Mouse (Mus musculus) heart, embryonic 14.5 days (tissue): ENCODE results near the gene Hamp2. TPM values are rescaled to one million over a fixed set of nuclear protein-coding genes. Genes with fewer than 3 reads are reported as not detected.

Experiments
- ATAC-seq: fragments of 200-750 bp; cut with Nextera tagmentation; 2 replicates; pipeline ENCODE4 v1.8.0; 2017; ENCODE audit warnings: low read depth, moderate TSS enrichment; ENCODE audit not compliant: insufficient number of reproducible peaks, insufficient read depth, low FRiP score
- H3K27ac ChIP-seq, 2 experiments: fragments of 200-500 bp in 1 of 2; fragments of 300-500 bp in 1 of 2; sonication (generic) in 1 of 2; replicated peaks in 1 of 2; 2 replicates each; pipeline ENCODE4 v1.5.1; 2012 to 2014; ENCODE audit warnings: low read depth in 2 of 2, low read length in 2 of 2, control low read depth in 1 of 2, mild to moderate bottlenecking in 1 of 2, mixed read lengths in 1 of 2; ENCODE audit not compliant: control insufficient read depth in 1 of 2, insufficient read depth in 1 of 2
- H3K27me3 ChIP-seq: fragments of 300-500 bp; sonication (generic); 2 replicates; pipeline ENCODE4 v1.6.1; 2014; ENCODE audit warnings: mild to moderate bottlenecking, low read length, control low read depth; ENCODE audit not compliant: control insufficient read depth, insufficient read depth
- H3K36me3 ChIP-seq: fragments of 300-500 bp; sonication (generic); 2 replicates; pipeline ENCODE4 v1.6.1; 2014; ENCODE audit warnings: mild to moderate bottlenecking, control low read depth, low read length, mixed read lengths; ENCODE audit not compliant: control insufficient read depth, insufficient read depth
- H3K4me1 ChIP-seq, 2 experiments: fragments of 200-500 bp in 1 of 2; fragments of 300-500 bp in 1 of 2; sonication (generic) in 1 of 2; 2 replicates each; pipeline ENCODE4 v1.6.1; 2012 to 2014; ENCODE audit warnings: low read length in 2 of 2, control low read depth in 1 of 2, mixed read lengths in 1 of 2; ENCODE audit not compliant: control insufficient read depth in 2 of 2, insufficient read depth in 2 of 2
- H3K4me2 ChIP-seq: fragments of 300-500 bp; sonication (generic); 2 replicates; pipeline ENCODE4 v1.6.1; 2014; ENCODE audit warnings: mild to moderate bottlenecking, low read length
- H3K4me3 ChIP-seq, 2 experiments: fragments of 200-500 bp in 1 of 2; fragments of 300-500 bp in 1 of 2; sonication (generic) in 1 of 2; 2 replicates each; pipeline ENCODE4 v1.5.1; 2012 to 2014; ENCODE audit warnings: low read length in 2 of 2, mild to moderate bottlenecking in 2 of 2, control low read depth in 1 of 2, low read depth in 1 of 2, moderate library complexity in 1 of 2; ENCODE audit not compliant: control insufficient read depth in 1 of 2, insufficient read depth in 1 of 2
- H3K9ac ChIP-seq: fragments of 300-500 bp; sonication (generic); 2 replicates; pipeline ENCODE4 v1.6.1; 2014; ENCODE audit warnings: mild to moderate bottlenecking, low read length
- H3K9me3 ChIP-seq: fragments of 300-500 bp; sonication (generic); 2 replicates; pipeline ENCODE4 v1.6.1; 2016; ENCODE audit warnings: low read length, control low read depth; ENCODE audit not compliant: control insufficient read depth
- WGBS: fragments of 180-500 bp; shearing (Covaris S2); extraction: QIAGEN DNeasy Blood & Tissue Kit; methylation state at CpG from one replicate; pipeline ENCODE4 v1.1.7; 2014; 5-methylcytosine and 5-hydroxymethylcytosine counted together
- polyA plus RNA-seq: library from polyadenylated mRNA; unstranded; fragments of >200 nt; fragmentation: Nextera tagmentation; extraction: Ambion mirVana; gene quantifications from 2 replicates; pipeline ENCODE4 v1.2.1, GENCODE M21; 2014

Hamp2 gene
- polyA plus RNA-seq, 1 experiment from 2014 or later = not detected

DNA sequence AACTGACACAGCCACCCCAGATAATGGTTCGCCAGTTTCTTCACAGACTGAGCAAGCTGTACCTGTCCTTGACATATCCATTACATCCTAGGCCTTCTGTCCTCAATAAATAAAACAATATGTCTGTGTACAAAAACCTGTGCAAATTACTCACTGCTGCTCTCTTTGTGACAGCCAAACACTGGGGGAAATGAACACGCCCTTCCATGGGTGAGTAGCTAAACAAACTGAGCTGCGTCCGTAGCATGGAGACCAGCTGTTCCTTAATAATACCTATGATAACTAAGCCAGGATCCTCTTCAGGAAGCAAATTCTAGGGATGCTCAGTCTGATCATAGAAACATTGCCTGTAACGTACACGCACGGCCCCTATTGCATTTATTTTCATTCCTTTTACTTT, 35.7 kb downstream of the Hamp2 start:
- Histone ChIP-seq H3K4me1 (no peaks in the 10 kb centered on the region), H3K4me3 (no peak overlapping the region), H3K36me3 (no peaks in the 10 kb centered on the region), H3K4me2 (no peak overlapping the region), H3K9me3 (no peaks in the 10 kb centered on the region), H3K27me3 (no peaks in the 10 kb centered on the region), H3K9ac (no peak overlapping the region), H3K27ac (no peak overlapping the region)
- no peak for ATAC-seq
- WGBS = 79% methylated on average over 7 of the region's 7 CpGs

GRCm38 (mm10) chr7:30887568-30888188, 36.8 kb downstream of the Hamp2 start:
- no peak for ATAC-seq
- no peak overlapping the region for H3K9ac ChIP-seq
- no peak overlapping the region for H3K4me3 ChIP-seq
- no peak overlapping the region for H3K27ac ChIP-seq
- no peak overlapping the region for H3K4me2 ChIP-seq
- WGBS = 75% methylated on average over 14 of the region's 14 CpGs
- no peaks in the 10 kb centered on the region for H3K27me3 ChIP-seq
- H3K36me3 ChIP-seq = no peaks in the 10 kb centered on the region
- H3K4me1 ChIP-seq = no peaks in the 10 kb centered on the region
- H3K9me3 ChIP-seq = no peaks in the 10 kb centered on the region

DNA sequence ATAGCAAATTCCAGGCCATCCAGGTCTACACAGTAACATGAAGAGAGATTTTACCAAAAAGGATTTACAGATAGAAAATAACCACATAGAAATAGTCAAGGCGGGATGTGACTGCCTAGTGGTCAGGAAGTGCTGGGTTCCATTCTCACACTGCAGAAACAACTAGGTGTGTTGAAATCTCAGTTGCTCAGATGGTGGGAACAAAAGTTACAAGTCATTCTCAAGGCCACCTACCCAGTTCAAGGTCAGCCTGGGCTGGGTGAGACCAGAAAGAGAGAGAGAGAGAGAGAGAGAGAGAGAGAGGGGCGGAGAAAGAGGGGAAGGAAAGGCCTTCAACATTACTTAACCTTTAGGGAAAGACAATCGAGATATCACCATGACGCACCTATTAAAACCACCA, 37.6 kb downstream of the Hamp2 start:
- no peak overlapping the region for H3K27ac ChIP-seq
- H3K4me2 ChIP-seq = no peak overlapping the region
- no peaks in the 10 kb centered on the region for H3K9me3 ChIP-seq
- H3K9ac ChIP-seq = no peak overlapping the region
- H3K4me3 ChIP-seq = no peak overlapping the region
- no peak for ATAC-seq
- WGBS = 78% methylated on average over 4 of the region's 4 CpGs
- H3K27me3 ChIP-seq = no peaks in the 10 kb centered on the region
- H3K36me3 ChIP-seq = no peaks in the 10 kb centered on the region
- H3K4me1 ChIP-seq = no peaks in the 10 kb centered on the region

DNA sequence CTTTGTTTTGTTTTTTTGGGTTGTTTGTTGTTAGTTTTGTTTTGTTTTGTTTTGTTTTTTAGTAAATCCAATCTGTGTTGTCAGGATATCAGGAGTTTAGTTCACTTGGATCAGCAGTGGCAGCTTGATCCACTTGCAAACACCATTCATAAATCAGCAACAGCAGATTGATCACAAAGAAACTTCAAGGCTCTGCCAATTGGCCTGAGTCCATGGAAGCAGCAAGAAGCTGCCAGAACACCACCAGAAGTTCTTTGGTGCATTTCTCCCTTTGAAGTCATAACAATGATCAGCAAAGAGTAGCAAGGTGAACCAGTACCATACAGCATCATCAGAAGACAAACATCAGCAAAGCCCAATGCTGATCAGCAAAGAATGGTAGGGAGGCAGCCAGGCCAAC, 40.4 kb downstream of the Hamp2 start:
- no peak overlapping the region for H3K9ac ChIP-seq
- H3K9me3 ChIP-seq = no peaks in the 10 kb centered on the region
- no peaks in the 10 kb centered on the region for H3K36me3 ChIP-seq
- no peak for ATAC-seq
- H3K27ac ChIP-seq = no peak overlapping the region
- H3K4me3 ChIP-seq = no peak overlapping the region
- no peak overlapping the region for H3K4me2 ChIP-seq
- H3K4me1 ChIP-seq = no peaks in the 10 kb centered on the region
- no peaks in the 10 kb centered on the region for H3K27me3 ChIP-seq

GRCm38 (mm10) chr7:30881367-30881766, 43.1 kb downstream of the Hamp2 start:
- ATAC-seq = no peak
- WGBS = 70% methylated on average over 3 of the region's 3 CpGs
- no peaks in the 10 kb centered on the region for H3K9me3 ChIP-seq

DNA sequence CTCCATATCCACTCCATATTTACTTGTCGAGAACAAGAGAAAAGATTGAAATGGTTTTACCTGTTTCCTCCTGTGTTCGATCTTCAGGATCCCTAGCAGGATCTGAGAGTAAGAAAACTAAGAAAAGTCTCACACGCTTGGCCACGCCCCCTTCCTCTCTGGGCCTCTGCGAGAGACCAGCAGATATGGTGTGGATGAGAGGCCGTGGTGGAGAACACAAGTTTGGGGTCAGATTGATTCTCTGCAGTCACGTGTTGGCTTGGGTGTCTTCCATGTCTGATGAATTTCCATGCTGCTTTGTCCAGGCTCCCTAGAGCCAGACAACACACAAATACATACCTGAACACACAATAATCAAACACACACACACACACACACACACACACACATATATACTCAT, 44.3 kb downstream of the Hamp2 start, which contains the start of gene Cd22:
TSS of gene Cd22 (minus strand) at position 167 of the 400 bp plus-strand sequence.
- Histone ChIP-seq H3K4me3 (no peak within 1 kb of the TSS), H3K27ac (no peak within 1 kb of the TSS)
- WGBS = 53% methylated on average over 7 of the region's 7 CpGs

More at GRCm38 (mm10) chr7:30881367-30881766, 43.1 kb downstream of the Hamp2 start:
- no peak overlapping the region for H3K4me3 ChIP-seq
- H3K4me1 ChIP-seq = no peaks in the 10 kb centered on the region
- H3K27me3 ChIP-seq = no peaks in the 10 kb centered on the region
- H3K27ac ChIP-seq = no peak overlapping the region
- H3K36me3 ChIP-seq = no peaks in the 10 kb centered on the region
- H3K9ac ChIP-seq = no peak overlapping the region
- no peak overlapping the region for H3K4me2 ChIP-seq

GRCm38 (mm10) chr7:30878950-30879349, 45.5 kb downstream of the Hamp2 start:
- H3K9ac ChIP-seq = no peak overlapping the region
- H3K4me1 ChIP-seq = no peaks in the 10 kb centered on the region
- H3K36me3 ChIP-seq = no peaks in the 10 kb centered on the region
- H3K4me2 ChIP-seq = no peak overlapping the region
- H3K27me3 ChIP-seq = peaks cover under 1% of the 10 kb centered on the region; the same call in 1 of the 2 replicates
- H3K9me3 ChIP-seq = no peaks in the 10 kb centered on the region
- WGBS = 77% methylated on average over 6 of the region's 6 CpGs
- H3K27ac ChIP-seq = no peak overlapping the region
- ATAC-seq = no peak
- no peak overlapping the region for H3K4me3 ChIP-seq

More for the DNA sequence above, 44.3 kb downstream of the Hamp2 start, which contains the start of gene Cd22:
- Histone ChIP-seq H3K36me3 (no peaks in the 10 kb centered on the region), H3K9ac (no peak within 1 kb of the TSS), H3K4me1 (no peaks in the 10 kb centered on the region), H3K27me3 (no peaks in the 10 kb centered on the region), H3K4me2 (no peak within 1 kb of the TSS), H3K9me3 (no peaks in the 10 kb centered on the region)
- ATAC-seq = no peak

GRCm38 (mm10) chr7:30873083-30873482, 51.4 kb downstream of the Hamp2 start:
- 26% methylated on average over 15 of the region's 15 CpGs for WGBS
- Histone ChIP-seq H3K4me1 (no peaks in the 10 kb centered on the region), H3K27ac (no peak overlapping the region), H3K36me3 (no peaks in the 10 kb centered on the region), H3K27me3 (peaks cover 18% of the 10 kb centered on the region), H3K9ac (no peak overlapping the region), H3K4me3 (no peak overlapping the region), H3K4me2 (peak overlapping the region; percentile 29), H3K9me3 (no peaks in the 10 kb centered on the region)
- ATAC-seq = no peak
